Mouse (Mus musculus) WW6 (cell line): ENCODE results near the gene Abi1.
A peak's percentile ranks its signal among the peaks of the same experiment; 100 is the strongest.
"Not testable (repeated sequence)": the region's sequence is repeated elsewhere in the genome, so short reads cannot be mapped to it uniquely, and the experiment has no call there.

Experiments
- DNase-seq: peaks from one replicate; pipeline ENCODE4 v3.0.0-alpha.2; 2013; ENCODE audit warnings: low read depth, low spot score

The Abi1 gene

GRCm38 (mm10) chr2:22977387-22977973, 62.6 kb downstream of the Abi1 start:
- DNase-seq = no peak

DNA sequence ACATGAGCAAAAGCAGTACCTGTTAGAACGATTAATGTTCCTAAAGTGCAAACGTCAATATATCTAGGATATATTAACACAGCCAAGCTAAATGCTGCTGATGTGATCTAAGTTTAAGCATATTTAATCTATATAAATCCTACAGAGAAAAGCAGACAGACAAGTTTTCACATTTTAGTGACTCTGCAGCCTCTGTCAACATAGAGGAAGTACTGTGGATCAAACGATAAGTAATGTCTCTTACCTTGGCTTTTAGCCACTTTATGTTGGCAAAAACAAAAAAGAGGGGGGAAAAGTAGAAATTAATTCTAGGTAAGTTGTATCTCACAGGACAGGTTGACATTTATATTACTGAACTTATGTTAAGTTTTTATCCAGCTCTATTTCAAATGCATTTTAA, 77.1 kb downstream of the Abi1 start:
- DNase-seq = no peak

GRCm38 (mm10) chr2:22962242-22962641, 77.8 kb downstream of the Abi1 start:
- DNase-seq = no peak

GRCm38 (mm10) chr2:22961681-22962080, 78.4 kb downstream of the Abi1 start:
- DNase-seq = no peak

DNA sequence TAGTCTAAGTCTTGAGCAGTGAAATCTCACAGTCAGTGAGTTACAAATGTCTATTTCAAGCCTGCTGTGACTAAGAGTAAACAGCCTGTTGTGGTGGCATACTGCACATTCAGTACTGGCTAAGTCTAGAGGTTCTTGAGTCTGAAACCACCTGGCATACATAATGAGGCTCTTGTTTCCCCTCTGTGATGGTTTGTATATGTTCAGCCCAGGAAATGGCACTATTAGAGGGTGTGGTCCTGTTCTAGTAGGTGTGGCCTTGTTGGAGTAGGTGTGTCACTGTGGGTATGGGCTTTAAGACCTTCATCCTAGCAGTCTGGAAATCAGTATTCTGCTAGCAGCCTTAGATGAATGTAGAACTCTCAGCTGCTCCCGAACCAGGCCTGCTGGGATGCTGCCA, 82.6 kb downstream of the Abi1 start:
- no peak for DNase-seq

DNA sequence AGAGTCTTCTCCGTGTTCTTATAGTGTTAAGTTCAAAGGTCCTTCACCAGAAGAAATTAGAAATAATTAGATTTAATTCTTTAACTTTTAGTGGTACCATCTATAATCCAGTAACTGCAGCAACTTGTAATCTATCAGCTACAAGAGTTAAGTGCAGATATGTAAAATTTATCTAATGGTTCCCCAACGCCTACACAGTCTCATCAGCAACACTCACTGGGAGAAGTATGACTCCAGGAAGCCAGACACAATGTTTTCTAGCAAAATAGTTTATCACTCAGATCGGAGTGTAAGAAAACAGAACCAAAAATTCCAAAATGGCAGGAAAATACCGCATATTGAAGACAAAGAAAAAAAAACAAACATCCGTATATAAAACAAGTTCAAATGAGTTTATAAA, 84.1 kb downstream of the Abi1 start:
- no peak for DNase-seq

- no peak for DNase-seq
Measured at GRCm38 (mm10) chr2:22954278-22954677, 85.8 kb downstream of the Abi1 start.

DNA sequence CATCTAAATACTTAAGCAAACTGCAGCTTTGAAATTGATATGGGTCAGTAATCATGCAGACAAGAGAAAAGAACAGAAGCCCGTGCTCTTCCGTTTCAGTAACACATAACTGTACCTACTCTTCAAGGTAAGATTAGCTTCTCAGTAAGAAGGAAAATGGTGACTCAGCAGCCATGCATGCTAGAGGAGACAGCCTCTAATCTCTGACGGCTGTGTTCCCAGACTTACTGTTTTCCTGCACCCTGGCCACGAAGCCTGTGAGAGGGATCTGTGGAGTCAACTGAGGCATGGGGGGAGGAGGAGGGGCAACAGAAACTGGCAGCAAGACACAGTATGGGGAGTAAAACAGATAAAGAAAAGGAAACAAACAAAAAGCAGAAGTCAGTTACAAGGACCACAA, 90.1 kb downstream of the Abi1 start:
- DNase-seq = no peak

GRCm38 (mm10) chr2:22933556-22933955, 106.5 kb downstream of the Abi1 start:
- no peak for DNase-seq

DNA sequence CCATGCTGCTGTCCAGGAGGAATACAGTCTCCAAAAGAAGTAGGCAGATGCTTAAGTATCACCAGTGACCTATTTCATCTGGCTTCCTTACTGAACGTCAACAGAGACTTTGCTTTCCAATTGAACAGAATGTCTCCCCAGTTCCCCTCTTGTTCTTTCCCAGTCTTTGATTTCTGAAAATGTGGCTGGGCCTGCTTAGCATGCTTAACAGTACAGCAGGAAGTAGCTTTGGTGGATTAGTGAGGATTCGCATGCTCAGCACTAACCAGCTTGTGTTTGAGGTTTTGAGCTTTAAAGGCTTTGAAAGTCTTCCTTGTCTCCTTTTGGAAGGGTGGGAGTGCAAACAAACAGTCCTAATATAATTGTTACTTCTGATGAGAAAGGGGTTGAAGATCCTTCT, 111.8 kb downstream of the Abi1 start:
- no peak for DNase-seq

DNA sequence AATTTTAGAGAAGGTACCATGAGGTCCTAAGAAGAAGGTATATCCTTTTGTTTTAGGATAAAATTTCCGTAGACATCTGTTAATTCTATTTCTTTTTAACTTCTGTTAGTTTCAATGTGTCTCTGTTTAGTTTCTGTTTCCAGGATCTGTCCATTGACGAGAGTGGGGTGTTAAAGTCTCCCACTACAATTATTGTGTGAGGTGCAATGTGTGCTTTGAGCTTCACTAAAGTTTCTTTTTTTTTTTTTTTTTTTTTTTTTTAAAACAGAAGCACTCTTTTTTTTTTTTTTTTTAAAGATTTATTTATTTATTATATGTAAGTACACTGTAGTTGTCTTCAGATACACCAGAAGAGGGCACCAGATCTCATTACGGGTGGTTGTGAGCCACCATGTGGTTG, 114.1 kb downstream of the Abi1 start:
- not testable (repeated sequence) for DNase-seq

GRCm38 (mm10) chr2:22918651-22919050, 121.4 kb downstream of the Abi1 start:
- no peak for DNase-seq

GRCm38 (mm10) chr2:22914421-22914820, 125.6 kb downstream of the Abi1 start:
- no peak for DNase-seq

DNA sequence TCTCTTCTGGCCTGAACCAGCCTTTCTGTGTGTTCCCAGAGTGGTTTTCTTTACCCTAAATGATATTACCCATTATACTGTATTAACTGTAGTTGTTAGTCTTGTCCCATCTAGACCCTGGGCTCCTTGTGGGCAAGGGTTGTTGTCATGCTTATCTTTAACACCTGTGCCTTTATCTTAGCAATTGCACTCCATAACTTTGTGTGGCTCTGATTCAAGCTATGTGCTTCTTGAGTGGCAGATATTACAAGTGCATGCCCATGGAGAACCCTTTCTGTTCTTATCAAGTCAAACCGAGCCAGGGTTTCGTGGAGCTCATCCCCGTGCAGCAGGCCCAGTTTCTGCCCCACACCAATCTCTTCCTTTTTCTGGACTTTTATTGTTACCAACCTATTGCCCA, 136.1 kb downstream of the Abi1 start:
- DNase-seq = no peak

GRCm38 (mm10) chr2:22895282-22896273, 144.5 kb downstream of the Abi1 start, which contains the start of gene Pdss1:
Gene Pdss1 (plus strand): TSS chr2:22895522.
- DNase-seq = peak; percentile 83

- DNase-seq = no peak
Measured at GRCm38 (mm10) chr2:22894932-22895281, 145.1 kb downstream of the Abi1 start.
